Mouse (Mus musculus) limb, embryonic 14.5 days (tissue): ENCODE measurements around the gene Slc25a18. TPM values are rescaled to one million over a fixed set of nuclear protein-coding genes. Genes with fewer than 3 reads are reported as not detected.

Source experiments
- ATAC-seq: fragments of 200-750 bp; cut with Nextera tagmentation; 2 replicates; pipeline ENCODE4 v1.8.0; 2017; ENCODE audit warnings: low read depth, moderate number of reproducible peaks, moderate TSS enrichment; ENCODE audit not compliant: low FRiP score
- DNase-seq: peaks from one replicate; pipeline ENCODE4 v3.0.0-alpha.2; 2015; ENCODE audit warnings: low spot score
- H3K27ac ChIP-seq: fragments of 300-500 bp; sonication (generic); replicated peaks from 2 replicates; pipeline ENCODE4 v1.5.1; 2014; ENCODE audit warnings: low read depth, mild to moderate bottlenecking, low read length, moderate library complexity, mixed read lengths
- H3K27me3 ChIP-seq: fragments of 300-500 bp; sonication (generic); 2 replicates; pipeline ENCODE4 v1.6.1; 2014; ENCODE audit warnings: low read length, mixed read lengths; ENCODE audit not compliant: control insufficient read depth, insufficient read depth
- H3K36me3 ChIP-seq: fragments of 300-500 bp; sonication (generic); 2 replicates; pipeline ENCODE4 v1.6.1; 2014; ENCODE audit warnings: mild to moderate bottlenecking, low read length, moderate library complexity, mixed read lengths; ENCODE audit not compliant: control insufficient read depth, insufficient read depth
- H3K4me1 ChIP-seq: fragments of 300-500 bp; sonication (generic); 2 replicates; pipeline ENCODE4 v1.6.1; 2014; ENCODE audit warnings: antibody characterized with exemption, low read length, mixed read lengths; ENCODE audit not compliant: control insufficient read depth, insufficient read depth
- H3K4me2 ChIP-seq: fragments of 300-500 bp; sonication (generic); replicated peaks from 2 replicates; pipeline ENCODE4 v1.6.1; 2014; ENCODE audit warnings: low read depth, mild to moderate bottlenecking, low read length, moderate library complexity; ENCODE audit not compliant: severe bottlenecking
- H3K4me3 ChIP-seq: fragments of 300-500 bp; sonication (generic); replicated peaks from 2 replicates; pipeline ENCODE4 v1.5.1; 2014; ENCODE audit warnings: low read length
- H3K9ac ChIP-seq: fragments of 300-500 bp; sonication (generic); 2 replicates; pipeline ENCODE4 v1.6.1; 2014; ENCODE audit warnings: mild to moderate bottlenecking, low read depth, low read length, moderate library complexity; ENCODE audit not compliant: severe bottlenecking
- H3K9me3 ChIP-seq: fragments of 300-500 bp; sonication (generic); 2 replicates; pipeline ENCODE4 v1.6.1; 2016; ENCODE audit warnings: low read length; ENCODE audit not compliant: control insufficient read depth
- POLR2A ChIP-seq: fragments of 200-500 bp; IDR thresholded peaks from 2 replicates; pipeline ENCODE4 v1.8.0; 2012; ENCODE audit warnings: inconsistent platforms, mild to moderate bottlenecking, moderate library complexity, borderline replicate concordance; ENCODE audit not compliant: insufficient read depth, insufficient read length; ENCODE audit errors: extremely low read depth
- WGBS: fragments of 180-500 bp; shearing (Covaris S2); extraction: QIAGEN DNeasy Blood & Tissue Kit; methylation state at CpG from one replicate; pipeline ENCODE4 v1.1.7; 2014; 5-methylcytosine and 5-hydroxymethylcytosine counted together
- polyA plus RNA-seq, 2 experiments: library from polyadenylated mRNA; depleted of rRNA in 1 of 2; stranded (reverse) in 1 of 2; unstranded in 1 of 2; fragments of >200 nt; fragmentation: Nextera tagmentation in 1 of 2; extraction: Ambion mirVana in 1 of 2; gene quantifications; 2 replicates each; pipeline versions ENCODE4 v1.2.1 to v1.2.3; 2012 to 2014

Gene Slc25a18
- polyA plus RNA-seq, 2 experiments, result 0.64 to 0.96 TPM

GRCm38 (mm10) chr6:120744266-120744665, 29.1 kb upstream of the Slc25a18 start:
- no peak overlapping the region for H3K9ac ChIP-seq
- DNase-seq, result no peak
- no peak overlapping the region for H3K27ac ChIP-seq
- H3K36me3 ChIP-seq, result no peaks in the 10 kb centered on the region
- no peak for ATAC-seq
- 80% methylated on average over 7 of the region's 7 CpGs for WGBS
- H3K9me3 ChIP-seq, result no peaks in the 10 kb centered on the region
- no peaks in the 10 kb centered on the region for H3K27me3 ChIP-seq
- TF ChIP-seq POLR2A, result no peak
- H3K4me3 ChIP-seq, result no peak overlapping the region
- H3K4me1 ChIP-seq, result no peaks in the 10 kb centered on the region
- no peak overlapping the region for H3K4me2 ChIP-seq

- no peaks in the 10 kb centered on the region for H3K4me1 ChIP-seq
- TF ChIP-seq POLR2A, result no peak
- no peak overlapping the region for H3K4me2 ChIP-seq
- no peak overlapping the region for H3K9ac ChIP-seq
- 88% methylated on average over 2 of the region's 2 CpGs for WGBS
- no peaks in the 10 kb centered on the region for H3K36me3 ChIP-seq
- no peak overlapping the region for H3K27ac ChIP-seq
- H3K9me3 ChIP-seq, result no peaks in the 10 kb centered on the region
- no peak for ATAC-seq
- no peaks in the 10 kb centered on the region for H3K27me3 ChIP-seq
- H3K4me3 ChIP-seq, result no peak overlapping the region
- DNase-seq, result no peak
Measured at GRCm38 (mm10) chr6:120746416-120746815, 27.0 kb upstream of the Slc25a18 start.

DNA sequence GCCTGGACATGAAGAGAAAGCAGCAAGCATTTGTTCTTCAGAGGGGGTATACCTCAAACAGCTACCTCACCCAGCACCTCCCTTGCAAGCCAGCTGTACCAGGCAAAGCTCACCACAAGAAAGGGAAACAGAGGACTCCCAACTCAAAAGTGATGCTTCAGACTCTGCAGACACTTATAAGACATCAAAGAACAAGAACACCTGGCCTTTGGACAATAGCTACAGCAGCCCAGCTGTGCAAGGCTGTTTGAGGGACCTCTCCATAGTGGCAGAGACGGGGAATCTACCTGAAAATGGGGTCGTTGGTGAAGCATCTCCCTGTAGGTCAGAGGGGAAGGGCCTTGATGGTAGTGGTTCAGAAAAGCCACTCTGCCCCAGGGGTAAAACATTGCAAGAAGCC, 12.2 kb upstream of the Slc25a18 start:
- Histone ChIP-seq H3K9me3 (no peaks in the 10 kb centered on the region), H3K36me3 (peaks cover 37% of the 10 kb centered on the region), H3K4me2 (no peak overlapping the region), H3K4me1 (no peaks in the 10 kb centered on the region), H3K9ac (no peak overlapping the region), H3K4me3 (no peak overlapping the region), H3K27ac (no peak overlapping the region), H3K27me3 (no peaks in the 10 kb centered on the region)
- ATAC-seq (no peak), DNase-seq (no peak)
- WGBS, result 91% methylated on average over 2 of the region's 2 CpGs
- TF ChIP-seq POLR2A, result no peak

DNA sequence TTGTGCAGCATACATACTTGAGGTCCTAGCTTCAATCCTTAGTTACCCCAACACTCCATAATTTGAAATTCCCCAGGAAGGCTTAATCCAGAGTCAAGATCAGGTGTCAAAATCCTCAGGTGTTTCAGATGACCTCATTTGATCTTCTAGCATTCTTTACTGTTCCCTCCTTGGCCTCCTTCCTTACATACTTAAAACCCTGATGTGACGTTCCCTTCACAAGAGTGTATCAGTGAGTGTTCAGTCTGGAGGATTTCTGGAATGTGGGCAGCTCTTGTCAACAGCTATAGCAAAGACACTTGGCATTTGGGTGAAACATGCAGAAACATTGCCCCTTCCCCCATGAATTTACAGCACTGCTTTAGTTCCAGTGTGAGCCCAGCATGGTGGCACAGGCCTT, 3.4 kb upstream of the Slc25a18 start:
- Histone ChIP-seq H3K4me2 (no peak overlapping the region), H3K27ac (no peak overlapping the region), H3K9me3 (no peaks in the 10 kb centered on the region), H3K4me1 (no peaks in the 10 kb centered on the region), H3K9ac (no peak overlapping the region), H3K36me3 (no peaks in the 10 kb centered on the region; the same call in 1 of the 2 replicates), H3K4me3 (no peak overlapping the region), H3K27me3 (no peaks in the 10 kb centered on the region)
- WGBS, result 75% methylated on average over 1 of the region's 1 CpGs
- no peak for ATAC-seq
- TF ChIP-seq POLR2A, result no peak
- DNase-seq, result no peak

GRCm38 (mm10) chr6:120771366-120771765, 2.0 kb upstream of the Slc25a18 start:
- 84% methylated on average over 1 of the region's 1 CpGs for WGBS
- no peaks in the 10 kb centered on the region; the same call in 1 of the 2 replicates for H3K36me3 ChIP-seq

GRCm38 (mm10) chr6:120772025-120772424, 1.4 kb upstream of the Slc25a18 start:
- no peak overlapping the region for H3K27ac ChIP-seq
- H3K9ac ChIP-seq, result no peak overlapping the region
- ATAC-seq (no peak), DNase-seq (no peak)
- H3K9me3 ChIP-seq, result no peaks in the 10 kb centered on the region
- H3K4me2 ChIP-seq, result no peak overlapping the region
- no peak overlapping the region for H3K4me3 ChIP-seq
- no peaks in the 10 kb centered on the region for H3K27me3 ChIP-seq
- TF ChIP-seq POLR2A, result no peak
- no peaks in the 10 kb centered on the region for H3K36me3 ChIP-seq
- no peaks in the 10 kb centered on the region for H3K4me1 ChIP-seq

More at GRCm38 (mm10) chr6:120771366-120771765, 2.0 kb upstream of the Slc25a18 start:
- no peak overlapping the region for H3K4me2 ChIP-seq
- H3K27ac ChIP-seq, result no peak overlapping the region
- H3K9ac ChIP-seq, result no peak overlapping the region
- no peak overlapping the region for H3K4me3 ChIP-seq
- no peaks in the 10 kb centered on the region for H3K4me1 ChIP-seq
- H3K27me3 ChIP-seq, result no peaks in the 10 kb centered on the region
- no peak for DNase-seq
- H3K9me3 ChIP-seq, result no peaks in the 10 kb centered on the region
- ATAC-seq, result no peak
- no peak for TF ChIP-seq POLR2A
